Mouse (Mus musculus): ENCODE results near the gene Cdh24.

Gene Cdh24

GRCm38 (mm10) chr14:54641305-54641969, at the start of gene Cdh24:
TSS of gene Cdh24 (minus strand) at chr14:54641364.
- DNase-seq: peak; percentile 93

DNA sequence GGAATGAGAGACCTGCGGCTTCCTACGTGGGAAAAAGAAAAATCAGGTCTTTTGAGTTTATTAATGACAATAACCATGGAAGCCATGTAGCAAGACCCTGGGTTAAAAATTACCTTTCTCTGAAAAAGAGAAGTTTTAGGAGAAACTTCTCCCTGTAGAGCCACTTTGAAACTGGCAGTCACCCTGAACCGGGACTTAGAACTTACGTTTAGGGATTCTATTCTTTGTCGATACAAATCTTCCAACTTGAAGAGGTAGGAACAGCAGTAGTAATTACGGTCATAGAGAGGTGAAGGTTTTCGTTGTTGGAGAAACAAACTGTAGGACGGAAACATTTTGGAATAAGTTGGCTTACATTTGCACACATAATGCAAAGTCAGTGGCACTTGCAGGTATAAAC, 46.1 kb upstream of the Cdh24 start:
- DNase-seq: no peak

DNA sequence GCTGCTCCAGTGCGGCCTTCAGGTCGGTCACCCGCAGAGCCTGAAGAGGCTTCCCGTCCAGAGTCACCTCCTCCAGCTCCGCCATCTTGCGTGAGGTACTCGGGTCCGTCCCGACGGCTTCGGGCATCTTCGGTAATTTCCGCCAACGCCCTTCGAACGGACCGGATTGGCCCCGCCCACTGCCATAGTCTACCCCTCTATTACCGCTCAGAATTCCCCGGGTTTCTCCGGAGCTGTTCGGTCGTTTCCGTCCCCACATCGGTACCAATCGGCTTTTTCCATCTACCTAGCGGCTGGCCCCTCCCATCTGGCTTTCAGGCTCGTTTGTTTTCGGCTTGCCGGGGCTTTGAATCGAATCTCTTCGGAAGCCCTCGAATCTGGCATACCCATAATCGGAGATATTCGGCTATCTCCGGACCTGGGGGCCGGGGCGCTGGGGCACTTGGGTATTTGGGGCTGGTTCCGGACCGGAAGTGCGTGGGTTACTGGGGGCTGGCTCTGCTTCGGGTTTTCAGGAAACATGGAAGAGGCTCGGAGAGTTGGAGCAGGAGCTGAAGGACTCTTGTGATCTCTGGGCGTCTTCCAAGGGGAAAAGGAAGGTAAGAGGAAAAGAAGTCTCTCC, 45.5 kb upstream of the Cdh24 start, which contains the start of gene Acin1:
Gene Acin1 (minus strand): TSS at position 410 of the 622 bp plus-strand sequence.
- peak; percentile 100 for DNase-seq

GRCm38 (mm10) chr14:54686063-54686521, 44.9 kb upstream of the Cdh24 start, which contains the start of gene 1700123O20Rik:
TSS of gene 1700123O20Rik (plus strand) at chr14:54686216.
- peak; percentile 87 for DNase-seq

DNA sequence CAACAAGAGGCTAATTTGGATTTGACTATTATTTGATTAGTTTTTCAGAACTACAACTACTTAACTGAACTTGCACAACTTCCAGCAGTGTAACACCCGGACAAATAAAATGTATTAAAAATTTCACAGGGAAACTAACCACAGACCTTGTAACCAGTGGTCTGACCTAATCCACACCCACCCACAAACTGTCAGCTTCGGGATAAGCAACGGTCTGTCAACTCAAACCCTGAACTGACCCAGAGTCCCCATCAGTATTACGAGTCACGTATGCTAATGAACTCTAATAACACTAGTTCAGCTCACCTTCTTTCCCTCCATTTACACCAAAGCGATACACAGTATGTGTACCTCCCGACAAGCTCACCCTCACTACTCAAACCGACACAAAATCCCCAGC, 44.3 kb upstream of the Cdh24 start:
- DNase-seq: no peak

- DNase-seq: no peak
These were observed 41.2 kb upstream of the Cdh24 start for GRCm38 (mm10) chr14:54682396-54682795.

GRCm38 (mm10) chr14:54678657-54679304, 37.6 kb upstream of the Cdh24 start:
- no peak for DNase-seq

DNA sequence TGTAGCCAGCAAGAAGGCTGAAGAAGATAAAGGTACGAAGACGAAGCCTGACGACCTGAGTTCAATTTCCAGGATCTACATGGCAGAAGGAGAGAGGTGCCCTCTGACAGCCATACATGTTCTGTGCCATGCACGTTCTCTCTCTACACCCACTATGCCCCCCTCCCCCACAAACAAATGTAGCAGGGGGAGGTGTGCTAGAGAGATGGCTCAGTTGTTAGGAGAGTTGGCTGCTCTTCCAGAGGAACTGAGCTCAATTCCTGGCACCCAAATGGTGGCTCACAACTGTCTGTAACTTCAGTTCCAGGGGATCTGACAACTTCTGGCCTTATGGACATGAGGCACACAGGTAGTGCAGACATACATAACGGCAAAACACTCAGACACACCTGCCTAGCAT, 35.1 kb upstream of the Cdh24 start:
- no peak for DNase-seq

DNA sequence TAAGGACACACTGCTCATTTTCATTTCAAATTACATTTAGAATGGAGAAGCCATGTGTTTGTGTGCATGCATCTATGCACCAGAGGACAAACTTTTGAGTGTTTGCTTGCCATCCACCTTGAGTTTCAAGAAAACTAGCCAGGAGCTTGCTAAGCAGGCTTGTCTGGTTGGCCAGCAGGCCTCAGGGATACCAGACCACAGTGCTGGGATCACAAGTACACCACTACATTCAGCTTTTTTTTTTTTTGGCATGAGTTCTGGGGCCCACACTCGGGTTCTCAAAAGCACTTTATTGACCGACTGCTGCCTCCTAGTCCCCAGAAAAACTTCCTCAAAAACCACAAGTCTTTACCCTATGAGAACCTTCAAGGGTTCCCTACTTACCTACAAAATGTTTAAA, 33.2 kb upstream of the Cdh24 start:
- peak; percentile 68 for DNase-seq

- peak; percentile 84 for DNase-seq
These were observed 28.2 kb upstream of the Cdh24 start for GRCm38 (mm10) chr14:54669381-54669780.

- DNase-seq: no peak
These were observed 23.5 kb upstream of the Cdh24 start for GRCm38 (mm10) chr14:54664477-54665222.

DNA sequence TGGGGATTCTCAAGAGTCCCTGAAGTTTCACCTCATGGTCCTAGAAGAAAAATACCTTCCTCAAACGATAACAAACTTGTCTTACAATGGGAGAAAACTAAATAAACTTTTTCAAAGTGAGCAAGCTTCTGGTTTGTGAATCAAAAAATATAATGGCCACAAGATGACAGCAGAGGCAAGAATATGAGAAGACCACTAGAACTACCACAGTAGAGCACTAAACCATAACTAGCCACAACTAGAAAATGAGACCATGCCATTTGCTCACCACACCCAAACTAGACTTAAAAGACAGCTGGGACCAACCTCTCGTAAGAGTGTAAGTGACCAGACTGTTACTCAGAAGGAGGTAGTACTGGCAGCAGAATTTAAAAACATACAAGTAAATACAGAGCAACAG, 18.8 kb upstream of the Cdh24 start:
- DNase-seq: peak; percentile 66

DNA sequence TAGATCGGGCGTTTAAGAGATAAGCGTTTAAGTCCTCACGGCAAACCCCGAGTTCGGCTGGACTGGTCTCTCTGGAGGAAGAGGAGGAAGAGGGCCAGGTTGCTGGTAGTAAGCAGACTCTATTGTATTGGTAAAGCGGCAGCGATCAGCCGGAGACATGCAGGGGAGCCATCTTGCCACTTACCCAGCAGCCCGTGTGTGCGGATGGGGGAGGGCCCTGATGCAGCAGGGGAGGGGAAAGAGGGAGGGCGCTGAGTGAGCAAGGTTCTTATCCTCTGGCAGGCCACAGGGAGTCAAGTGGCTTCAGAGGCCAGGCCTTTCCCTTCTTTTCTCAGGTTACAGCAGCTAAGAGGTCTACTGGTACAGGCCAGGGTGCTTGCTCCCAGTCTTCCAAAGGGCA, 12.3 kb upstream of the Cdh24 start:
- DNase-seq: peak; percentile 94

- DNase-seq: no peak
These were observed 11.6 kb upstream of the Cdh24 start for GRCm38 (mm10) chr14:54652787-54653186.

- DNase-seq: no peak
These were observed 10.4 kb upstream of the Cdh24 start for GRCm38 (mm10) chr14:54651556-54651955.

DNA sequence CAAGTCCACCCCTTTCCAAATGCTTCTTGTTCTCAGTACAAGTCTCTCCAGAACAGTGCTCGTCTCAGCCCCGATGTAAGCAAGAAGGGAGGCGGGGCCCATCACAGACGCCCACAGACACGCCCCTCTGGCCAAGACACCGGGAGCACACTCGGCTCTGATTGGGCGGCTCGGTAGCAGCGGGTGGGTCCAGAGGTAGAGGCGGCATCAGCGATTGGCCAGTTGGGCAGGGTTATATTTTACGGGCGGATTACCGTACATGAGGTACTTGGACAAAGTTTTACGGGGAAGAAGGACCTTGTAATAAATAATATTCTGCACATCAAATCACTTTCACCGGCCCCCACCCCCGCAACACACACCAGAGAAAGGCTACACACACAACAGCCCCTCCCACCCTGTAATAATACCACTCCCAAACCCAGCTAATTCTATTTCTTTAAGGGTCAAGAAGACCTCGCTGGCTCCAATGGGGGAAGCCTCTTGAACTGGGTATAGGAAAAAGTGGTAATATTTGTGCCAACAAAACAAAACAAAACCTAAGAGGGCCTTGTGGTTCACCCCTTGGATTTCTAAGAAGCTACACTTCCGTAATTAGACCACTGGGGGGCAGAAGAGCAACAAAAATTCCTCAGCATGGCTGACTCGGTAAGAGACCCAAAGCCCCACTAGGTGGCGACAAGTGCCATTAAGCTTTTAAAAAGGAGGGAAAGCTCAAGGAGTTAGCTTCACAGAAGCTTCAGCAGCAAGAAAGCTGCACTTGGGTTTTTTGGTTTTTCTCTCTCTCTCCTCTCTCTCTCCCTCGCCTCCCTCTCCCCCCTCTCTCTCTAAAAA, 9.7 kb upstream of the Cdh24 start:
- peak; percentile 94 for DNase-seq

DNA sequence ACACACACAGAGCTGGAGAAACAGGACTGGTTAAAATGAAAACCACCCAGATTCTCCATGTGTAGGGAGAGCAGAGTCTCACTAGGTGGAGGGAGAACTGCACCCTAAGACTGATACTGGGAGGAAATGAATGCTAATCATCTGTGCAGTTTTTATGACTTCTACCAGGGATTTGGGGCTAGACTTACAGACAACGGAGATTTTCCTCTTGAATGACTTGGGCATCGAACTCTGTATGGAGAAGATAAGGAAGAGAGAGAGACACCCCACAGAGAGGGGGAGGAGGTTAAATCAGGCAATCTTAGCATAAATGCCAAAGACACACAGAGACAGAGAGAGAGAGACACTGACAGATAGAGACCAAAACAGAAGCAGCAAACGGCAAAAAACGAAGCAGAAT, 6.7 kb upstream of the Cdh24 start:
- no peak for DNase-seq

GRCm38 (mm10) chr14:54646898-54647636, 5.9 kb upstream of the Cdh24 start:
- peak; percentile 76 for DNase-seq

DNA sequence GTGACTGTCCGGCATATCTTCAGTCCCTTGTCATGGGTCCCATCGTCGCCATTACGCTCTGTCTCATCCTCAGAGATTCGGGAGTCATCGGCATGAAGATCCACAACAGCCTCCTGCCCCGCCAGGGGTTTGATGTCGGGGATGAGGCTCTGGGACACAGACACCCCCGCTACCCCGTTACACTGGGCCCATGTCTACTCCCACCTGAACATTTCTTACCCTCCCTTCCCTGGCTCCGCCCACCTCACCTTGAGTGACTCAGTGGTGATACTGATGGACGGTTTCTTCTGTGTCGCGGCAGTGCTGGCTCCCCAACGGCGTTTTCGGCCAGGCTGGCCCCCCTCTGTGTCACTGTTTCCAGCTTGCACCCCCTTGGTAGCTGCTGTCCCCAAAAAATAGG, 5.3 kb upstream of the Cdh24 start:
- no peak for DNase-seq

DNA sequence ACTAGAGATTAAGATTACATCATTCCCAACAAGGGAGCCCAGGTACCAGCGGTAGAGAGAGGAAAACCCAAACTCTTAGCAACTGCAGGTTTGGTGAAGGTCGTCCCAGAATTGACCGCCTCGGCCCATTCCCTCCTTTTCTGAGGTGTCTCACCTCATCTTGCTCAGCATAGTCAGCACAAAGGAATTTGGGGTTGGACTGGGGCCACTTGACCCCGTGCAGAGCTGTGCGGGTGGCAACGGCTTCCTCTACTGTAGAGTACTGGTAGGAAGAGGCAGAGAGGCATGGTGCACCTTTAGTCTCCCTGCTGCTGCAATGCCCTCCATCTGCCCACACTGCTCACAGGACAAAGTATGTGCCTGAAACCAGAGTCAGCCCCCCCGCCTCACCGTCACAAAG, 3.1 kb upstream of the Cdh24 start:
- no peak for DNase-seq

GRCm38 (mm10) chr14:54643011-54643410, 1.8 kb upstream of the Cdh24 start:
- DNase-seq: no peak
